Mouse (Mus musculus) CH12.LX (cell line): ENCODE measurements around the gene Aco1. TPM values are rescaled to one million over a fixed set of nuclear protein-coding genes. Genes with fewer than 3 reads are reported as not detected.

Experiments
- DNase-seq: peaks from one replicate; pipeline ENCODE4 v3.0.0-alpha.2; 2013; ENCODE audit errors: extremely low read depth
- H3K27ac ChIP-seq: 2 replicates; pipeline ENCODE4 v1.5.1; 2012; ENCODE audit warnings: low read depth, mild to moderate bottlenecking, control low read depth, moderate library complexity; ENCODE audit not compliant: insufficient read depth
- H3K27me3 ChIP-seq: replicated peaks from 2 replicates; pipeline ENCODE3; 2012; ENCODE audit warnings: inconsistent platforms
- H3K36me3 ChIP-seq, 2 experiments: replicated peaks in 1 of 2; 2 replicates each; pipeline versions ENCODE3 to v1.6.1; 2012; ENCODE audit warnings: inconsistent platforms in 1 of 2, low read length in 1 of 2, mild to moderate bottlenecking in 1 of 2, mixed read lengths in 1 of 2, moderate library complexity in 1 of 2; ENCODE audit not compliant: control insufficient read depth in 1 of 2, insufficient read depth in 1 of 2
- H3K4me1 ChIP-seq, 2 experiments: 2 replicates each; pipeline ENCODE4 v1.6.1; 2012; ENCODE audit warnings: inconsistent platforms in 1 of 2, moderate library complexity in 1 of 2; ENCODE audit not compliant: insufficient read depth in 2 of 2, control insufficient read depth in 1 of 2
- H3K4me2 ChIP-seq: 2 replicates; pipeline ENCODE4 v1.6.1; 2012; ENCODE audit warnings: low read depth, mild to moderate bottlenecking, control low read depth; ENCODE audit not compliant: poor library complexity, insufficient read depth, severe bottlenecking
- H3K4me3 ChIP-seq, 3 experiments: fragments of 150-350 bp in 1 of 3; sonication (generic) in 1 of 3; replicated peaks in 1 of 3; 2 replicates each; pipeline versions ENCODE3 to v1.5.1; 2011 to 2012; ENCODE audit warnings: low read depth in 2 of 3, low read length in 2 of 3, mild to moderate bottlenecking in 2 of 3, moderate library complexity in 2 of 3, control low read depth in 1 of 3, improper control_type of control experiment in 1 of 3, inconsistent platforms in 1 of 3, mixed read lengths in 1 of 3; ENCODE audit not compliant: poor library complexity in 1 of 3
- H3K79me2 ChIP-seq: replicated peaks from 2 replicates; pipeline ENCODE4 v1.6.1; 2012; ENCODE audit warnings: mild to moderate bottlenecking, moderate library complexity; ENCODE audit not compliant: control insufficient read depth, poor library complexity, insufficient read depth, severe bottlenecking; ENCODE audit errors: extremely low read depth
- H3K9ac ChIP-seq: 2 replicates; pipeline ENCODE4 v1.6.1; 2012; ENCODE audit warnings: low read depth, mild to moderate bottlenecking, control low read depth, moderate library complexity; ENCODE audit not compliant: insufficient read depth
- H3K9me3 ChIP-seq: replicated peaks from 2 replicates; pipeline ENCODE3; 2012; ENCODE audit warnings: low read length, inconsistent platforms, mixed read lengths
- BHLHE40 ChIP-seq: IDR thresholded peaks from 2 replicates; pipeline ENCODE4 v1.6.1; 2011; ENCODE audit warnings: mild to moderate bottlenecking, low read depth, low read length, improper control_type of control experiment
- CHD1 ChIP-seq: IDR thresholded peaks from 2 replicates; pipeline ENCODE4 v1.6.1; 2012; ENCODE audit warnings: low read depth, low read length, improper control_type of control experiment, inconsistent platforms
- CHD2 ChIP-seq: IDR thresholded peaks from 2 replicates; pipeline ENCODE4 v1.6.1; 2011; ENCODE audit warnings: low read length, improper control_type of control experiment
- CTCF ChIP-seq, 2 experiments: IDR thresholded peaks in 1 of 2; conservative IDR thresholded peaks in 1 of 2; 2 replicates each; pipeline ENCODE4 v1.5.1; 2011 to 2012; ENCODE audit warnings: low read depth in 2 of 2, low read length in 2 of 2, improper control_type of control experiment in 1 of 2, inconsistent platforms in 1 of 2, mild to moderate bottlenecking in 1 of 2, moderate library complexity in 1 of 2
- E2F4 ChIP-seq: IDR thresholded peaks from 2 replicates; pipeline ENCODE4 v1.6.1; 2011; ENCODE audit warnings: low read depth, low read length, improper control_type of control experiment; ENCODE audit not compliant: insufficient replicate concordance
- ELF1 ChIP-seq: IDR thresholded peaks from 2 replicates; pipeline ENCODE4 v1.6.1; 2014; ENCODE audit warnings: low read depth, mild to moderate bottlenecking, inconsistent platforms, low read length, improper control_type of control experiment
- EP300 ChIP-seq: IDR thresholded peaks from 2 replicates; pipeline ENCODE4 v1.6.1; 2011; ENCODE audit warnings: low read length, improper control_type of control experiment
- ETS1 ChIP-seq: conservative IDR thresholded peaks from 2 replicates; pipeline ENCODE4 v1.6.1; 2012; ENCODE audit warnings: low read depth, mild to moderate bottlenecking, inconsistent platforms, low read length, improper control_type of control experiment, moderate library complexity
- IRF4 ChIP-seq: IDR thresholded peaks from 2 replicates; pipeline ENCODE4 v1.6.1; 2014; ENCODE audit warnings: low read depth, mild to moderate bottlenecking, inconsistent platforms, low read length, improper control_type of control experiment
- JUN ChIP-seq: IDR thresholded peaks from 2 replicates; pipeline ENCODE4 v1.6.1; 2011; ENCODE audit warnings: low read depth, mild to moderate bottlenecking, low read length, improper control_type of control experiment, moderate library complexity; ENCODE audit not compliant: insufficient read depth
- JUND ChIP-seq: conservative IDR thresholded peaks from 2 replicates; pipeline ENCODE4 v1.6.1; 2011; ENCODE audit warnings: low read depth, low read length, improper control_type of control experiment
- KAT2A ChIP-seq: IDR thresholded peaks from 2 replicates; pipeline ENCODE4 v1.6.1; 2012; ENCODE audit warnings: low read length, improper control_type of control experiment, inconsistent platforms; ENCODE audit not compliant: insufficient replicate concordance
- MAZ ChIP-seq: IDR thresholded peaks from 2 replicates; pipeline ENCODE4 v1.6.1; 2012; ENCODE audit warnings: low read depth, mild to moderate bottlenecking, inconsistent platforms, low read length, improper control_type of control experiment, moderate library complexity
- MEF2A ChIP-seq: IDR thresholded peaks from 2 replicates; pipeline ENCODE4 v1.6.1; 2014; ENCODE audit warnings: low read depth, mild to moderate bottlenecking, inconsistent platforms, low read length, improper control_type of control experiment, borderline replicate concordance
- MXI1 ChIP-seq: IDR thresholded peaks from 2 replicates; pipeline ENCODE4 v1.6.1; 2011; ENCODE audit warnings: mild to moderate bottlenecking, low read depth, low read length, improper control_type of control experiment
- MYC ChIP-seq: IDR thresholded peaks from 2 replicates; pipeline ENCODE4 v1.6.1; 2011; ENCODE audit warnings: low read depth, mild to moderate bottlenecking, improper control_type of control experiment, low read length
- NELFE ChIP-seq: IDR thresholded peaks from 2 replicates; pipeline ENCODE4 v1.6.1; 2011; ENCODE audit warnings: low read depth, low read length, improper control_type of control experiment
- POLR2A ChIP-seq: IDR thresholded peaks from 2 replicates; pipeline ENCODE4 v1.6.1; 2011; ENCODE audit warnings: low read depth, mild to moderate bottlenecking, improper control_type of control experiment, low read length
- POLR2AphosphoS2 ChIP-seq: IDR thresholded peaks from 2 replicates; pipeline ENCODE4 v1.6.1; 2011; ENCODE audit warnings: low read depth, low read length, improper control_type of control experiment
- SIN3A ChIP-seq: IDR thresholded peaks from 2 replicates; pipeline ENCODE4 v1.6.1; 2012; ENCODE audit warnings: low read length, improper control_type of control experiment, inconsistent platforms
- TBP ChIP-seq: conservative IDR thresholded peaks from 2 replicates; pipeline ENCODE4 v1.6.1; 2011; ENCODE audit warnings: low read depth, low read length, improper control_type of control experiment
- TCF12 ChIP-seq: IDR thresholded peaks from 2 replicates; pipeline ENCODE4 v1.6.1; 2014; ENCODE audit warnings: low read depth, mild to moderate bottlenecking, inconsistent platforms, low read length, improper control_type of control experiment
- UBTF ChIP-seq: IDR thresholded peaks from 2 replicates; pipeline ENCODE4 v1.6.1; 2012; ENCODE audit warnings: low read depth, mild to moderate bottlenecking, inconsistent platforms, low read length, improper control_type of control experiment, moderate library complexity
- ZC3H11A ChIP-seq: IDR thresholded peaks from 2 replicates; pipeline ENCODE4 v1.6.1; 2012; ENCODE audit warnings: low read depth, mild to moderate bottlenecking, inconsistent platforms, low read length, improper control_type of control experiment
- ZMIZ1 ChIP-seq: IDR thresholded peaks from 2 replicates; pipeline ENCODE4 v1.6.1; 2012; ENCODE audit warnings: low read depth, mild to moderate bottlenecking, inconsistent platforms, low read length, improper control_type of control experiment
- ZNF384 ChIP-seq: IDR thresholded peaks from 2 replicates; pipeline ENCODE4 v1.6.1; 2012; ENCODE audit warnings: low read depth, low read length, improper control_type of control experiment, inconsistent platforms
- dilution Hi-C: fragments of 300-500 bp; cut with MboI; formaldehyde crosslinking; loops from 2 replicates; pipeline ENCODE4 v1.14.3; 2020; ENCODE audit warnings: low sequenced_read_pairs; ENCODE audit not compliant: extremely low pct_unique_long_range_greater_than_20kb, extremely low pct_ligation_motif_present
- in situ Hi-C: fragments of 300-500 bp; cut with MboI; formaldehyde crosslinking; loops from 3 replicates; pipeline ENCODE4 v1.14.3; 2019; ENCODE audit warnings: low sequenced_read_pairs, low pct_ligation_motif_present, low pct_unique_long_range_greater_than_20kb, mixed read lengths
- polyA plus RNA-seq: library from polyadenylated mRNA; unstranded; fragments of >175 nt; gene quantifications from 2 replicates; pipeline ENCODE4 v1.2.1, GENCODE M21; 2012; ENCODE audit warnings: low read depth; ENCODE audit not compliant: insufficient read length
- total RNA-seq, 2 experiments: library from RNA; depleted of rRNA; stranded (reverse); fragments of 300-350 nt in 1 of 2; fragments of >200 nt in 1 of 2; gene quantifications; 2 replicates each; pipeline ENCODE4 v1.2.3; 2012 to 2014

Gene Aco1
- total and polyA plus RNA-seq, 3 experiments, result 23.2 to 27.1 (median 24.8) TPM

DNA sequence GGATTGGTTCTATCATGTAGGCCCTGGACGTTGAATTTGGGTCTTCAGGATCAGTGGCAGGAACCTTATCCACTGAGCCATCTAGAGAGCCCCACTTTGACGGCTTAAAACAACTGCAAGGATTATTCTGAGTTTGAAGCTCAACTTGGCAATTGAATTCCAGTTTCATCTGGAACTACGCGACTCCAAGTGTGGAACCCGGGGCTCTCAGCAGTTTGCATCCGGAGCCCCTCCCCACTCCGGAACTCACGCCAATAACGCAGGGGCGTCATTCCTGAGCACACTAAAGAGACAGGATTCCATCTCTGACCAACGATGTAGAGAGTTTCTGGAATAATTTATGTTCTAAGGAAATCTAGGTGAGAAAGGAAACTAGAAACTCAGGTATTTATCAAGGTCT lies 84.2 kb downstream of the Aco1 start:
- TF ChIP-seq CHD1 (no peak), POLR2AphosphoS2 (no peak), MEF2A (no peak), SIN3A (no peak), ELF1 (no peak), KAT2A (no peak), MAZ (no peak), ZC3H11A (no peak)
- TF ChIP-seq, all 38 proteins: peak for 0
- Histone ChIP-seq H3K27ac (no peak overlapping the region), H3K9me3 (no peaks in the 10 kb centered on the region), H3K9ac (no peak overlapping the region), H3K4me3 (no peak overlapping the region), H3K36me3 (peaks cover 10 to 38% of the 10 kb centered on the region in 2 experiments), H3K4me1 (peaks cover 0 to 5% of the 10 kb centered on the region in 2 experiments; a peak in 2 of 4 replicates), H3K27me3 (no peaks in the 10 kb centered on the region), H3K79me2 (no peaks in the 10 kb centered on the region; the same call in 1 of the 2 replicates), H3K4me2 (no peak overlapping the region)
- dilution Hi-C loops, result no loop called here
- in situ Hi-C loops, result no loop called here
- DNase-seq, result no peak

DNA sequence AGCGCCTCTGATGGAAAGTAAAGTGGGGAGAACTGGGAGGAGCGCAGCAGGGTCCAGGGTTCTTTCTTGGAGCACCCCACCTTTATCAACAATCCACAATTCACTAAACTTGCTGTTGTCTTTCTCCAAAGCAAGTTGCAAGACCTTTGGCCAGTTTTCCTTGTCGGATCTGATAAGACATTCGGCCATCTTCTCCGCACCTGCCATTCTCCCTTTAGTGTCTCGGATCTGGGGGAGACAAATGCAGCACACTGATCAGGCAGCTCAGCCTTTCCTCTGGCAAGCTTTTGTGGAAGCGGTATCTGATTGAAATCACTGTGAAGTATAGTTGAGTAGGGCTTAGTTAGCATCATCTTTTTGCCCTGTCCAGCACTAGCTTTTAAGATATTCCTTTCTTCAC lies 85.0 kb downstream of the Aco1 start:
- Histone ChIP-seq H3K4me3 (no peak overlapping the region), H3K79me2 (no peaks in the 10 kb centered on the region; the same call in 1 of the 2 replicates), H3K27ac (no peak overlapping the region), H3K4me2 (no peak overlapping the region), H3K9me3 (no peaks in the 10 kb centered on the region)
- no peak for DNase-seq
- dilution Hi-C loops, result no loop called here
- TF ChIP-seq MXI1, result no peak
- TF ChIP-seq TBP, result no peak
- no peak for TF ChIP-seq MYC
- TF ChIP-seq UBTF, result no peak
- TF ChIP-seq CTCF (conservative IDR thresholded peaks at IDR 0.05 in 1 of 2, IDR thresholded peaks at IDR 0.05 in 1 of 2; ENCODE audit: low read depth in 2 of 2, low read length in 2 of 2), result no peak
- no peak for TF ChIP-seq IRF4
- TF ChIP-seq TCF12, result no peak
- no peak for TF ChIP-seq ETS1
- no peak for TF ChIP-seq JUN
- no peak for TF ChIP-seq CHD2
- no peak for TF ChIP-seq ZMIZ1
- no peak for TF ChIP-seq BHLHE40
- TF ChIP-seq ZNF384, result no peak
- no peak for TF ChIP-seq JUND
- no peak for TF ChIP-seq E2F4
- TF ChIP-seq POLR2A, result no peak
- no peak for TF ChIP-seq NELFE
- TF ChIP-seq EP300, result no peak
- TF ChIP-seq POLR2AphosphoS2, result no peak
- TF ChIP-seq MEF2A, result no peak
- TF ChIP-seq, all 38 proteins: peak for 0
- Histone ChIP-seq H3K9ac (no peak overlapping the region), H3K36me3 (peaks cover 7 to 32% of the 10 kb centered on the region in 2 experiments), H3K27me3 (no peaks in the 10 kb centered on the region), H3K4me1 (peaks cover 0 to 5% of the 10 kb centered on the region in 2 experiments; a peak in 2 of 4 replicates)
- in situ Hi-C loops, result no loop called here
